13 mouse cellular contexts compared by ENCODE assay signal in genomic region chr5:39176906-39177305, GRCm38 (mm10).
DNase-seq lines count a peak whose midpoint lies in the region.
"Had no signal": no experiment of that assay in that cellular context is flagged by ENCODE, and none has a peak within 500 bp of the region (broad histone marks: within the 10 kb centered on the region; RNA-seq: fewer than 3 reads in every experiment).

No protein-coding gene starts in this region.

- peak; percentile 6 for DNase-seq in gastrocnemius, adult 18-20 months (ENCODE audit: low spot score)
- DNase-seq in gastrocnemius, adult 8-10 months (ENCODE audit: low spot score in 2 of 2), result no peak
- DNase-seq in adrenal gland, adult 2 months, result peak; percentile 63
- peak; percentile 63 for DNase-seq in brain, adult 2 months (ENCODE audit: low read depth, low spot score)
- peak; percentile 69 to 77 for DNase-seq in cerebellum, postnatal 25 days
- DNase-seq in retina, postnatal 1 day, result no peak
- DNase-seq in Muller cell, postnatal 12 days (ENCODE audit: inconsistent ontology term), result no peak
- DNase-seq: embryo, embryonic 11 days; kidney, adult 9 months; layer of hippocampus, postnatal 36 days; lung, adult 2 months; lung, postnatal 4 days; thymus, postnatal 36 days had no signal

Comparison
In these comparisons a context has a peak if more than half of its experiments do, and no peak if none do; other contexts are left out.
1. DNase-seq: peak in gastrocnemius, adult 18-20 months (single experiment), adrenal gland, adult 2 months (single experiment), brain, adult 2 months (single experiment) and cerebellum, postnatal 25 days (2 of 2); none in gastrocnemius, adult 8-10 months (0 of 2), retina, postnatal 1 day (single experiment) and Muller cell, postnatal 12 days (single experiment).